Mouse (Mus musculus): Measurements from ENCODE around the gene Washc3.

DNA sequence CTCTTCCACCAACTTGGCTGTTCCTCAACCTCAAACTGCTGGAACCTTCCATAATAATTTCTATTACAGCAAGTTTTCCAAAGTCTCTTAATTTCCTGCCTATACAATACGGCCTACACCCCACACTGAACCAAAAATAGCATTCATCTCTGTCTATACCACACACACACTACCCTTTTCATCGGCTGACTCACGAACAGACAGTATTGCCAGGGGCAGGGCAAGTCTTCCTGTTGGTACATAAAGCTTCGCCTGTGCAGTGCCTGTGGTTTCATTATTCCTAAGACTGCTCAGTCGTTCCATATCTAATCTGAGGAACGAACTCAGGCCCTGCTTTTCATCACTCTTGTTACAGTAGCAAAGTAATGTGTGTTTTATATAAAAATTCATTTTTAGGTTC is 49.2 kb upstream of the Washc3 start:
- TF ChIP-seq GATA1 (IDR thresholded peaks at IDR 0.05; ENCODE audit: borderline replicate concordance, low read length) (no peak), CTCF (IDR thresholded peaks at IDR 0.05; ENCODE audit: low read depth, low read length) (no peak), POLR2AphosphoS5 (IDR thresholded peaks at IDR 0.05; ENCODE audit: insufficient replicate concordance, low read depth, low read length) (no peak)
